Mouse (Mus musculus) left cerebral cortex, adult 2 months (tissue): ENCODE results near the gene Nup153. TPM values are rescaled to one million over a fixed set of nuclear protein-coding genes. Genes with fewer than 3 reads are reported as not detected.

Experiments
- DNase-seq, 2 experiments: peaks; one replicate each; pipeline ENCODE4 v3.0.0; 2021 to 2022; ENCODE audit warnings: low spot score in 2 of 2, mixed read lengths in 1 of 2; ENCODE audit errors: extremely low spot score in 1 of 2
- H3K27ac ChIP-seq: fragments of 200-600 bp; 2 replicates; pipeline ENCODE4 v1.8.1; 2022
- H3K4me3 ChIP-seq: fragments of 200-600 bp; 2 replicates; pipeline ENCODE4 v1.8.1; 2022
- CTCF ChIP-seq: fragments of 200-600 bp; IDR thresholded peaks from 2 replicates; pipeline ENCODE4 v1.8.1; 2022; ENCODE audit warnings: antibody characterized with exemption, mild to moderate bottlenecking, moderate library complexity
- intact Hi-C: fragments of 180-260 bp; cut with DNase I; formaldehyde crosslinking; loops from one replicate; pipeline ENCODE4 v1.15.1; 2025
- total RNA-seq, 2 experiments: library from RNA; stranded (reverse); gene quantifications; 2 replicates each; pipeline ENCODE4 v1.2.3; 2021

Nup153 gene
- total RNA-seq, 2 experiments from 2014 or later = 56.2 to 57.9 TPM

- peak in 1 of 2 experiments; percentile 53 for DNase-seq
- intact Hi-C loops = loop anchor here (5.0 kb wide), 3 partner anchors 70 to 290 kb away; partner anchors contain the start of gene Kif13a
- Histone ChIP-seq H3K27ac (peak overlapping the region; percentile 90), H3K4me3 (peak overlapping the region; percentile 68)
- TF ChIP-seq CTCF = no peak
Measured at GRCm38 (mm10) chr13:46727038-46727836, 503 bp downstream of the Nup153 start.

DNA sequence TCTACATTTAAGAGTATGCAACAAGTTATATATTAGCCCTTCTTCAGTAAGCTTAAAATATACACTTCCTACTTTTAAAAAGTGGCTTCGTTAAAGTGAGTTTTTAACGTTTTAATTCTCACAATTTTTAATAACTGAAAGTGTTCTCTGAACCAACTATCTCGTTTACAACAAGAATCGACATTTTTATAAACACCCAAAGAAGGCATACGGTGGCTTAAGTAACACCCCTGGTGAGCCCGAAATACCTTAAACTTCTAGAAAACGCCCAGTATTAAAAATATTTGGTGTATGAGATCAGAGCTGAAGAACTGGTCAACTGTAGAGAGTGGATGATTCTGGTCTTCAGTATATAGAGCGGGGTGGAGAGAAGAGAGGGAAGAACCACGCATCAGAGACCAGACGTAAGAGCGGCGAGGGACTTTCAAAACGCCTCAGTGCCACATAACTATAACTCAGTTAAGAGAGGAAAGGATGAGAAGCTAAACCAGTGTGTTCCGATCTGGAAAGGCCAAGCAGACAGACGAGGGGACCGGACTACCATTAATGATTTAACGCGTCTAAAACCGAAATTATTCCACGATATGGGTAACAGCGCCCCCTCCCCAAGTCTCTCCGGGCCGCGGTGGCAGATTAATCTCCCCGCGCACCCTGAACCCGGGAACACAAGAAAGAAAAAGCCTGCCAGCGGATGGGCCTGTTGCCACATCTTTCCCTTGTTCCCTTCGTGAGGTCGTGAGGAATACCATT is 1.3 kb downstream of the Nup153 start:
- no peak overlapping the region for H3K27ac ChIP-seq
- DNase-seq = peak in 1 of 2 experiments; percentile 20
- intact Hi-C loops = loop anchor here (5.0 kb wide), 3 partner anchors 71 to 291 kb away; partner anchors contain the start of gene Kif13a
- no peak; the same call in 1 of the 2 replicates for TF ChIP-seq CTCF
- peak overlapping the region; percentile 68 for H3K4me3 ChIP-seq

DNA sequence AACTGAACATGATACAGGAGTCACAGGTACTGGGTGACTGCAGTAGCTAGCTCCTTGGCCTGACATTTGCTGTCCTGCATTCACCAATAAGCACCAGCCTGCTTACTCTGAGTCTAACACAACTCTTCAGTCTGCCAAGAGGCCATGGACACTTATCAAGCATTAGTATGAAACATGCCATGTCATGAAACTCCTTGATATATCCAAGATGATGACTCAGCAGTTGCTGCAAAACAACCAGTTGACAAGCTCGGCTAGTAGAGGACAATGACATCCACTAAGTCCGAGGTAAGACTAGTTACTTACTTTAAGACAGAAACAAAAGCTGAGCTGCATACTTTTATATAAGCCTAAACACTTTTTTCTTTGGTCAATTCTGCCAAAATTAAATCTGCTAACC is 2.5 kb downstream of the Nup153 start:
- no peak overlapping the region for H3K4me3 ChIP-seq
- H3K27ac ChIP-seq = no peak overlapping the region
- no peak for TF ChIP-seq CTCF
- intact Hi-C loops = loop anchor here (5.0 kb wide), 3 partner anchors 72 to 292 kb away; partner anchors contain the start of gene Kif13a
- no peak for DNase-seq

DNA sequence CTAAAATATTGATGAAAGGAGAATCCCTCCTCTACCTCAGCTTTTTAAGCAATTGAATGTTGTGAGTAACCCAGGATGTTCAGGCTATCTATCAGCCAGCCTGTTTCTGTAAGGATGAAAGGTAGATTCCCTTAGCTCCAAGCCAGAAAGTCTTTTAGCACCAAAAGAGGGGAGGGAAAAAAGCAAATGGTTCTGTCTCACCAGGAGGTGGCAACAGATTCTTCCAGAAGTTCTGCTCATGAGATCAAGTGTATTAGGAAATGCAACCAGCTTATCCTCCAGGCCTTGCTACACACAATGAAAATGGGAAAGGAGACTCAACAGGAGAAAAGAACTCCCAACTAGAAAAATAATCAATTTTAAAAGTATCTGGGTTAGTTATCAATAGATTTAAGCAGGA is 3.4 kb downstream of the Nup153 start:
- H3K4me3 ChIP-seq = no peak overlapping the region
- TF ChIP-seq CTCF = peak; percentile 38
- intact Hi-C loops = no loop called here

DNA sequence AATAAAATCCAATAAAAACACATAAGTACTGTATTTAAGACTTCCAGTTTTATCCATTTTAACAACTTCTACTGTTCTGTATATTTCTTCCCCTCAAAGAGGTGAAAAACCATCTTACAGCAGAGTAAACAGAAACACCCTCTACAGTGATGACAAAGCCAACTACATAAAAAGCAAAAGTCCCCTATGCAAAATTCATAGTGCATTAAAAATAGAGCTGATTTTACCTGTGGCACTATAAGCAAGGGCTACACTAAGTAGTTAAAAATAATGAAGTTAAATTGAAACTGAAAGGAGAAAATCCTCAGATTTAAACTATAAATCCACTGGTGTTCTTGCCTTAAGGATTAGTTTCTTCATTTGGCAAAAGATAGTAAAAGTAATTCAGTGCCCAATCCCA is 6.7 kb downstream of the Nup153 start:
- Histone ChIP-seq H3K27ac (no peak overlapping the region), H3K4me3 (no peak overlapping the region)
- intact Hi-C loops = no loop called here
- no peak for DNase-seq
- TF ChIP-seq CTCF = no peak

More for the DNA sequence above, 3.4 kb downstream of the Nup153 start:
- H3K27ac ChIP-seq = no peak overlapping the region
- no peak for DNase-seq

DNA sequence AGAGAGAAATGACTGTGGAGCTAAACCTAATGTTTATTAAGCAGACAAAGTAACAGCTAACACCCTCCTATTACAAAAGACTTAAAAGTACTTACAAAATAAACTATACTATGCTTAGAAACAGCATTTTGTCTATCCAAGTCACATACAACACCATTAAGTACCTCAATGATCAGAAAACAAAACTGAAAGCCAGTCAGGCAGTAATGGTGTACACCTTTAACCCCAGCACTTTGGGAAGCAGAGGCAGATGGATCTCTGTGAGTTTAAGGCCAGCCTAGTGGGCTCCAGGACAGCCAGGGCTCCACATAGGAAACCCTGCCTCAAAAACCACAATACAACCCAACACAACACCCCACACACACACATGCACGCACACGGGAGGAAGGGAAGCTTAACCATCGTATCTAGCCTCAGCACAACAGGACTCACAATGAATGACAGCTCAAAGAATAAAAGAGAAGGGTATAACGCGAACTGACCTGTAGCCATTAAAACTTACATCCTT is 8.8 kb downstream of the Nup153 start:
- intact Hi-C loops = no loop called here
- Histone ChIP-seq H3K27ac (no peak overlapping the region), H3K4me3 (no peak overlapping the region)
- DNase-seq = no peak
- TF ChIP-seq CTCF = no peak

GRCm38 (mm10) chr13:46715976-46716639 is 11.6 kb downstream of the Nup153 start:
- no peak overlapping the region for H3K27ac ChIP-seq
- no peak for DNase-seq
- TF ChIP-seq CTCF = no peak
- H3K4me3 ChIP-seq = no peak overlapping the region
- intact Hi-C loops = no loop called here

GRCm38 (mm10) chr13:46713486-46713885 is 14.3 kb downstream of the Nup153 start:
- TF ChIP-seq CTCF = no peak
- no peak for DNase-seq
- Histone ChIP-seq H3K27ac (no peak overlapping the region), H3K4me3 (no peak overlapping the region)
- intact Hi-C loops = loop anchor here (5.0 kb wide), 1 partner anchor 36 kb away; no protein-coding TSS in a partner anchor

- no peak overlapping the region for H3K4me3 ChIP-seq
- no peak for DNase-seq
Measured at GRCm38 (mm10) chr13:46703138-46703537, 24.6 kb downstream of the Nup153 start.

GRCm38 (mm10) chr13:46701486-46701885 is 26.3 kb downstream of the Nup153 start:
- no peak for DNase-seq
- H3K4me3 ChIP-seq = no peak overlapping the region
- intact Hi-C loops = no loop called here
- no peak for TF ChIP-seq CTCF
- no peak overlapping the region for H3K27ac ChIP-seq

More at GRCm38 (mm10) chr13:46703138-46703537, 24.6 kb downstream of the Nup153 start:
- no peak overlapping the region for H3K27ac ChIP-seq
- no peak; the same call in 1 of the 2 replicates for TF ChIP-seq CTCF
- intact Hi-C loops = no loop called here

- TF ChIP-seq CTCF = no peak
- no peak for DNase-seq
- Histone ChIP-seq H3K4me3 (no peak overlapping the region), H3K27ac (no peak overlapping the region)
- intact Hi-C loops = no loop called here
Measured at GRCm38 (mm10) chr13:46699372-46699771, 28.4 kb downstream of the Nup153 start.
